Mouse (Mus musculus) right cerebral cortex, postnatal 25 days (tissue): ENCODE data around the gene Slc2a2.

ENCODE experiments used
- DNase-seq: peaks from one replicate; pipeline ENCODE4 v3.0.0; 2022

Slc2a2 gene

GRCm38 (mm10) chr3:28697797-28698196, at the start of gene Slc2a2:
Slc2a2 (plus strand) TSS chr3:28697903.
- no peak for DNase-seq

- DNase-seq = no peak
Observed at GRCm38 (mm10) chr3:28652574-28652973, 45.1 kb upstream of the Slc2a2 start.

GRCm38 (mm10) chr3:28653043-28653442, 44.7 kb upstream of the Slc2a2 start:
- DNase-seq = no peak

- no peak for DNase-seq
Observed at GRCm38 (mm10) chr3:28654740-28655139, 43.0 kb upstream of the Slc2a2 start.

GRCm38 (mm10) chr3:28658349-28658748, 39.4 kb upstream of the Slc2a2 start:
- no peak for DNase-seq

- no peak for DNase-seq
Observed at GRCm38 (mm10) chr3:28680851-28681250, 16.9 kb upstream of the Slc2a2 start.

GRCm38 (mm10) chr3:28681866-28682265, 15.8 kb upstream of the Slc2a2 start:
- no peak for DNase-seq

- DNase-seq = no peak
Observed at GRCm38 (mm10) chr3:28682411-28682810, 15.3 kb upstream of the Slc2a2 start.

- no peak for DNase-seq
Observed at GRCm38 (mm10) chr3:28685510-28685909, 12.2 kb upstream of the Slc2a2 start.

- DNase-seq = no peak
Observed at GRCm38 (mm10) chr3:28694811-28695210, 2.9 kb upstream of the Slc2a2 start.

- no peak for DNase-seq
Observed at GRCm38 (mm10) chr3:28695608-28696007, 2.1 kb upstream of the Slc2a2 start.

GRCm38 (mm10) chr3:28696162-28696561, 1.5 kb upstream of the Slc2a2 start:
- DNase-seq = no peak

- DNase-seq = no peak
Observed at GRCm38 (mm10) chr3:28699601-28700000, 1.9 kb downstream of the Slc2a2 start.

- DNase-seq = no peak
Observed at GRCm38 (mm10) chr3:28705522-28706137, 7.9 kb downstream of the Slc2a2 start.

GRCm38 (mm10) chr3:28706736-28707135, 9.0 kb downstream of the Slc2a2 start:
- no peak for DNase-seq

- no peak for DNase-seq
Observed at GRCm38 (mm10) chr3:28709740-28710139, 12.0 kb downstream of the Slc2a2 start.

GRCm38 (mm10) chr3:28713913-28714698, 16.4 kb downstream of the Slc2a2 start:
- no peak for DNase-seq

GRCm38 (mm10) chr3:28718521-28718920, 20.8 kb downstream of the Slc2a2 start:
- no peak for DNase-seq

GRCm38 (mm10) chr3:28721218-28721617, 23.5 kb downstream of the Slc2a2 start:
- DNase-seq = no peak

GRCm38 (mm10) chr3:28721838-28722237, 24.1 kb downstream of the Slc2a2 start:
- no peak for DNase-seq

GRCm38 (mm10) chr3:28722531-28722930, 24.8 kb downstream of the Slc2a2 start:
- no peak for DNase-seq

GRCm38 (mm10) chr3:28723534-28723933, 25.8 kb downstream of the Slc2a2 start:
- DNase-seq = no peak

- DNase-seq = no peak
Observed at GRCm38 (mm10) chr3:28725203-28725602, 27.5 kb downstream of the Slc2a2 start.

GRCm38 (mm10) chr3:28726356-28726755, 28.7 kb downstream of the Slc2a2 start:
- no peak for DNase-seq

- no peak for DNase-seq
Observed at GRCm38 (mm10) chr3:28734712-28735111, 37.0 kb downstream of the Slc2a2 start.
